Mouse (Mus musculus): ENCODE results near the gene Gm10715. TPM values are rescaled to one million over a fixed set of nuclear protein-coding genes. Genes with fewer than 3 reads are reported as not detected.
A peak's percentile ranks its signal among the peaks of the same experiment; 100 is the strongest.
"Not testable (repeated sequence)": the region's sequence is repeated elsewhere in the genome, so short reads cannot be mapped to it uniquely, and the experiment has no call there.

The Gm10715 gene
- total RNA-seq, 1 experiment from 2014 or later: not detected

GRCm38 (mm10) chr9:3024912-3025467 lies 11.7 kb upstream of the Gm10715 start, which contains the start of gene Gm10717:
Gene Gm10717 (plus strand): TSS chr9:3025417.
- not testable (repeated sequence) for DNase-seq

DNA sequence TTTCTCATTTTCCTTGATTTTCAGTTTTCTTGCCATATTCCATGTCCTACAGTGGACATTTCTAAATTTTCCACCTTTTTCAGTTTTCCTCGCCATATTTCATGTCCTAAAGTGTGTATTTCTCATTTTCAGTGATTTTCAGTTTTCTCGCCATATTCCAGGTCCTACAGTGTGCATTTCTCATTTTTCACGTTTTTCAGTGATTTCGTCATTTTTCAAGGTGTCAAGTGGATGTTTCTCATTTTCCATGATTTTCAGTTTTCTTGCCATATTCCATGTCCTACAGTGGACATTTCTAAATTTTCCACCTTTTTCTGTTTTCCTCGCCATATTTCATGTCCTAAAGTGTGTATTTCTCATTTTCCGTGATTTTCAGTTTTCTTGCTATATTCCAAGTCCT lies 11.0 kb upstream of the Gm10715 start:
- DNase-seq: peak; percentile 38

- not testable (repeated sequence) for DNase-seq
Observed at GRCm38 (mm10) chr9:3026136-3026535, 10.5 kb upstream of the Gm10715 start.

GRCm38 (mm10) chr9:3026741-3027140 lies 9.9 kb upstream of the Gm10715 start:
- not testable (repeated sequence) for DNase-seq

DNA sequence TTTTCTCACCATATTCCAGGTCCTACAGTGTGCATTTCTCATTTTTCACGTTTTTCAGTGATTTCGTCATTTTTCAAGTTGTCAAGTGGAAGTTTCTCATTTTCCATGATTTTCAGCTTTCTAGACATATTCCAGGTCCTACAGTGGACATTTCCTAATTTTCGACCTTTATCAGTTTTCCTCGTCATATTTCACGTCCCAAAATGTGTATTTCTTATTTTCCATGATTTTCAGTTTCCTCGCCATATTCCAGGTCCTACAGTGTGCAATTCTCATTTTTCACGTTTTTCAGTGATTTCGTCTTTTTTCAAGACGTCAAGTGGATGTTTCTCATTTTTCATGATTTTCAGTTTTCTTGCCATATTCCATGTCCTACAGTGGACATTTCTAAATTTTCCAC lies 9.5 kb upstream of the Gm10715 start:
- not testable (repeated sequence) for DNase-seq

DNA sequence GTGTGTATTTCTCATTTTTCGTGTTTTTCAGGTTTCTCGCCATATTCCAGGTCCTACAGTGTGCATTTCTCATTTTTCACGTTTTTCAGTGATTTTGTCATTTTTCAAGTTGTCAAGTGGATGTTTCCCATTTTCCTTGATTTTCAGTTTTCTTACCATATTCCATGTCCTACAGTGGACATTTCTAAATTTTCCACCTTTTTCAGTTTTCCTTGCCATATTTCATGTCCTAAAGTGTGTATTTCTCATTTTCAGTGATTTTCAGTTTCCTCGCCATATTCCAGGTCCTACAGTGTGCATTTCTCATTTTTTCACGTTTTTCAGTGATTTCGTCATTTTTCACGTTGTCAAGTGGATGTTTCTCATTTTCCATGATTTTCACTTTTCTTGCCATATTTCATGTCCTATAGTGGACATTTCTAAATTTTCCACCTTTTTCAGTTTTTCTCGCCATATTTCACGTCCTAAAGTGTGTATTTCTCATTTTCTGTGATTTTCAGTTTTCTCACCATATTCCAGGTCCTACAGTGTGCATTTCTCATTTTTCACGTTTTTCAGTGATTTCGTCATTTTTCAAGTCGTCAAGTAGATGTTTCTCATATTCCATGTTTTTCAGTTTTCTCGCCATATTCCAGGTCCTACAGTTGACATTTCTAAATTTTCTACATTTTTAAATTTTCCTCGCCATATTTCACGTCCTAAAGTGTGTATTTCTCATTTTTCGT lies 7.2 kb upstream of the Gm10715 start:
- DNase-seq: not testable (repeated sequence)

DNA sequence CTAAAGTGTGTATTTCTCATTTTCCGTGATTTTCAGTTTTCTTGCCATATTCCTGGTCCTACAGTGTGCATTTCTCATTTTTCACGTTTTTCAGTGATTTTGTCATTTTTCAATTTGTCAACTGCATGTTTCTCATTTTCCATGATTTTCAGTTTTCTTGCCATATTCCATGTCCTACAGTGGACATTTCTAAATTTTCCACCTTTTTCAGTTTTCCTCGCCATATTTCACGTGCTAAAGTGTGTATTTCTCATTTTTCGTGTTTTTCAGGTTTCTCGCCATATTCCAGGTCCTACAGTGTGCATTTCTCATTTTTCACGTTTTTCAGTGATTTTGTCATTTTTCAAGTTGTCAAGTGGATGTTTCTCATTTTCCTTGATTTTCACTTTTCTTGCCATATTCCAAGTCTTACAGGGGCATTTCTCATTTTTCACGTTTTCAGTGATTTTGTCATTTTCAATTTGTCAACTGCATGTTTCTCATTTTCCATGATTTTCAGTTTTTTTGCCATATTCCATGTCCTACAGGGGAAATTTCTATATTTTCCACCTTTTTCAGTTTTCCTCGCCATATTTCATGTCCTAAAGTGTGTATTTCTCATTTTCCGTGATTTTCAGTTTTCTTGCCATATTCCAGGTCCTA lies 5.9 kb upstream of the Gm10715 start:
- not testable (repeated sequence) for DNase-seq

GRCm38 (mm10) chr9:3034299-3034698 lies 2.4 kb upstream of the Gm10715 start, which contains the start of gene Gm17535:
Gene Gm17535 (plus strand): TSS chr9:3034599.
- DNase-seq: not testable (repeated sequence)

- not testable (repeated sequence) for DNase-seq
Observed at GRCm38 (mm10) chr9:3038161-3038560, 1.5 kb downstream of the Gm10715 start.

Small RNAs within 50 kb of the gene (microRNA-seq; reads per million reads assigned to microRNA genes)
- 0 reads per million in 2 experiments for gene Mir101c

Other genes with a start within 250 kb of the Gm10715 start
- gene Gm10722, start 36.0 kb upstream of the Gm10715 start, total RNA-seq (2021): not detected in 2 replicates
- 1.5 TPM in 1 of 2 replicates, not detected in the other for gene Gm11168, start 33.5 kb upstream of the Gm10715 start, total RNA-seq (2021)
- 2.4 TPM in 1 of 2 replicates, not detected in the other for gene Gm10721, start 23.7 kb upstream of the Gm10715 start, total RNA-seq (2021)
- gene Gm10720, start 21.2 kb upstream of the Gm10715 start, total RNA-seq (2021): not detected in 2 replicates
- 2.6 and 4.7 TPM in 2 replicates for gene Gm10719, start 19.5 kb upstream of the Gm10715 start, total RNA-seq (2021)
- 3.6 and 4.1 TPM in 2 replicates for gene Gm10718, start 13.3 kb upstream of the Gm10715 start, total RNA-seq (2021)
- 2.2 TPM in 1 of 2 replicates, not detected in the other for gene Gm10717, start 11.5 kb upstream of the Gm10715 start, total RNA-seq (2021)
- not detected in 2 replicates for gene Gm17535, start 2.3 kb upstream of the Gm10715 start, total RNA-seq (2021)